Comparison of ENCODE assay signal across 8 mouse cellular contexts in genomic region chr4:134371316-134371855, GRCm38 (mm10). TPM values are rescaled to one million over a fixed set of nuclear protein-coding genes. Genes with fewer than 3 reads are reported as not detected.
A peak's percentile ranks its signal among the peaks of the same experiment; 100 is the strongest.
DNase-seq lines count a peak whose midpoint lies in the region; ATAC-seq and TF ChIP-seq lines count a peak whose summit lies in the region.
"Had no signal": no experiment of that assay in that cellular context is flagged by ENCODE, and none has a peak within 500 bp of the region (broad histone marks: within the 10 kb centered on the region; RNA-seq: fewer than 3 reads in every experiment).

No protein-coding gene starts in this region.

- WGBS in lung, postnatal 0 days: under 1% methylated on average over 17 of the region's 17 CpGs
- WGBS in embryonic facial prominence, embryonic 15.5 days: 2% methylated on average over 17 of the region's 17 CpGs
- WGBS in hindbrain, embryonic 16.5 days: under 1% methylated on average over 17 of the region's 17 CpGs
- WGBS in midbrain, postnatal 0 days: under 1% methylated on average over 17 of the region's 17 CpGs

- H3K4me3 ChIP-seq in lung, postnatal 0 days (ENCODE audit: low read depth, low read length): peak overlapping the region; percentile 22; the same call in 1 of the 2 replicates
- H3K4me3 ChIP-seq in embryonic facial prominence, embryonic 15.5 days (replicated peaks): peak overlapping the region; percentile 54
- peak overlapping the region; percentile 63 for H3K4me3 ChIP-seq in hindbrain, embryonic 16.5 days (ENCODE audit: low read length)
- H3K4me3 ChIP-seq in midbrain, postnatal 0 days (ENCODE audit: low read depth, low read length): peak overlapping the region; percentile 49

- peak overlapping the region; percentile 81 for H3K4me2 ChIP-seq in lung, postnatal 0 days (replicated peaks; ENCODE audit: low read depth, low read length)
- peak overlapping the region; percentile 98 for H3K4me2 ChIP-seq in embryonic facial prominence, embryonic 15.5 days (replicated peaks)
- H3K4me2 ChIP-seq in hindbrain, embryonic 16.5 days (ENCODE audit: low read length): peak overlapping the region; percentile 100
- peak overlapping the region; percentile 99 for H3K4me2 ChIP-seq in midbrain, postnatal 0 days (ENCODE audit: low read depth, low read length, poor library complexity, severe bottlenecking)

- TF ChIP-seq CTCF in lung, postnatal 0 days (IDR thresholded peaks at IDR 0.05): no peak
- no peak for TF ChIP-seq CTCF in midbrain, postnatal 0 days (IDR thresholded peaks at IDR 0.05)

- TF ChIP-seq EP300 in lung, postnatal 0 days (IDR thresholded peaks at IDR 0.05): no peak

- no peaks in the 10 kb centered on the region for H3K36me3 ChIP-seq in lung, postnatal 0 days (ENCODE audit: insufficient read depth, low read length)
- no peaks in the 10 kb centered on the region for H3K36me3 ChIP-seq in embryonic facial prominence, embryonic 15.5 days
- H3K36me3 ChIP-seq in hindbrain, embryonic 16.5 days (ENCODE audit: control insufficient read depth, insufficient read depth, low read length): no peaks in the 10 kb centered on the region
- no peaks in the 10 kb centered on the region for H3K36me3 ChIP-seq in midbrain, postnatal 0 days (ENCODE audit: insufficient read depth, low read length)

- no peak overlapping the region for H3K27ac ChIP-seq in lung, postnatal 0 days (ENCODE audit: low read length)
- no peak overlapping the region for H3K27ac ChIP-seq in embryonic facial prominence, embryonic 15.5 days (replicated peaks)
- no peak overlapping the region for H3K27ac ChIP-seq in hindbrain, embryonic 16.5 days (ENCODE audit: low read depth, low read length)
- no peak overlapping the region for H3K27ac ChIP-seq in midbrain, postnatal 0 days (ENCODE audit: low read depth, low read length)

- H3K9me3 ChIP-seq in lung, postnatal 0 days (ENCODE audit: low read length): no peaks in the 10 kb centered on the region
- no peaks in the 10 kb centered on the region for H3K9me3 ChIP-seq in embryonic facial prominence, embryonic 15.5 days (replicated peaks)
- H3K9me3 ChIP-seq in hindbrain, embryonic 16.5 days (ENCODE audit: control insufficient read depth, low read length): no peaks in the 10 kb centered on the region
- H3K9me3 ChIP-seq in midbrain, postnatal 0 days (ENCODE audit: low read length): no peaks in the 10 kb centered on the region

- no peak overlapping the region for H3K9ac ChIP-seq in lung, postnatal 0 days (replicated peaks; ENCODE audit: low read depth)
- peak overlapping the region; percentile 21; the same call in 1 of the 2 replicates for H3K9ac ChIP-seq in embryonic facial prominence, embryonic 15.5 days
- H3K9ac ChIP-seq in hindbrain, embryonic 16.5 days (ENCODE audit: low read depth, low read length): peak overlapping the region; percentile 45; the same call in 1 of the 2 replicates
- H3K9ac ChIP-seq in midbrain, postnatal 0 days (replicated peaks; ENCODE audit: low read length, poor library complexity, severe bottlenecking): no peak overlapping the region; the same call in 1 of the 2 replicates

- no peak for ATAC-seq in lung, postnatal 0 days
- no peak for ATAC-seq in embryonic facial prominence, embryonic 15.5 days (ENCODE audit: insufficient number of reproducible peaks, low FRiP score, low TSS enrichment, low read depth)
- no peak for ATAC-seq in hindbrain, embryonic 16.5 days
- no peak for ATAC-seq in midbrain, postnatal 0 days (ENCODE audit: low FRiP score)

- DNase-seq in lung, postnatal 0 days (ENCODE audit: low spot score): no peak
- DNase-seq in lung, postnatal 4 days: no peak
- no peak for DNase-seq in midbrain, postnatal 0 days (ENCODE audit: low spot score)
- DNase-seq in MN1 (ENCODE audit: low spot score): no peak
- no peak for DNase-seq in ovary, postnatal 14 days (ENCODE audit: low spot score)

- peaks cover 7% of the 10 kb centered on the region for H3K4me1 ChIP-seq in lung, postnatal 0 days (ENCODE audit: insufficient read depth, low read depth, low read length)
- peaks cover 32% of the 10 kb centered on the region for H3K4me1 ChIP-seq in embryonic facial prominence, embryonic 15.5 days
- peaks cover 19% of the 10 kb centered on the region for H3K4me1 ChIP-seq in hindbrain, embryonic 16.5 days (ENCODE audit: control insufficient read depth, insufficient read depth, low read depth, low read length)
- peaks cover 12% of the 10 kb centered on the region for H3K4me1 ChIP-seq in midbrain, postnatal 0 days (ENCODE audit: insufficient read depth, low read length)

- peaks cover 16% of the 10 kb centered on the region for H3K27me3 ChIP-seq in lung, postnatal 0 days (replicated peaks; ENCODE audit: insufficient read depth, low read length)
- H3K27me3 ChIP-seq in embryonic facial prominence, embryonic 15.5 days: peaks cover 35% of the 10 kb centered on the region
- peaks cover 33% of the 10 kb centered on the region for H3K27me3 ChIP-seq in hindbrain, embryonic 16.5 days (replicated peaks; ENCODE audit: control insufficient read depth, insufficient read depth, low read length)
- peaks cover 28% of the 10 kb centered on the region for H3K27me3 ChIP-seq in midbrain, postnatal 0 days (ENCODE audit: insufficient read depth, low read length)

RNA-seq across cellular contexts. Expression of gene Extl1, which starts 12.3 kb away (rescaled TPM):
- polyA plus RNA-seq in lung, postnatal 0 days (2015; fragmentation: Nextera tagmentation; extraction: Ambion mirVana): 0.82 and 1.3 TPM in 2 replicates
- 4.1 and 4.5 TPM in 2 replicates for polyA plus RNA-seq in embryonic facial prominence, embryonic 15.5 days (2015; fragmentation: Nextera tagmentation; extraction: Ambion mirVana)
- 0.65 and 0.66 TPM in 2 replicates for polyA plus RNA-seq in hindbrain, embryonic 16.5 days (2015; fragmentation: Nextera tagmentation; extraction: Ambion mirVana)
- total RNA-seq in midbrain, postnatal 0 days (2014; rRNA removed): 2.1 and 2.2 TPM in 2 replicates
- 0.79 and 1.2 TPM in 2 replicates for polyA plus RNA-seq in midbrain, postnatal 0 days (2015; fragmentation: Nextera tagmentation; extraction: Ambion mirVana)

RNA-seq across cellular contexts. Expression of gene Pafah2, which starts 24.7 kb away (rescaled TPM):
- polyA plus RNA-seq in lung, postnatal 0 days (2015; fragmentation: Nextera tagmentation; extraction: Ambion mirVana): 14.1 and 16.2 TPM in 2 replicates
- 15.7 and 17.7 TPM in 2 replicates for polyA plus RNA-seq in embryonic facial prominence, embryonic 15.5 days (2015; fragmentation: Nextera tagmentation; extraction: Ambion mirVana)
- 7.8 and 8.5 TPM in 2 replicates for polyA plus RNA-seq in hindbrain, embryonic 16.5 days (2015; fragmentation: Nextera tagmentation; extraction: Ambion mirVana)
- total RNA-seq in midbrain, postnatal 0 days (2014; rRNA removed): 8.3 and 11.6 TPM in 2 replicates
- polyA plus RNA-seq in midbrain, postnatal 0 days (2015; fragmentation: Nextera tagmentation; extraction: Ambion mirVana): 5.7 and 6.7 TPM in 2 replicates

RNA-seq across cellular contexts. Expression of gene Slc30a2, which starts 28.4 kb away (rescaled TPM):
- polyA plus RNA-seq in lung, postnatal 0 days (2015; fragmentation: Nextera tagmentation; extraction: Ambion mirVana): 0.79 and 1.1 TPM in 2 replicates
- polyA plus RNA-seq in embryonic facial prominence, embryonic 15.5 days (2015; fragmentation: Nextera tagmentation; extraction: Ambion mirVana): 1.6 and 2.3 TPM in 2 replicates
- 0.17 and 0.25 TPM in 2 replicates for polyA plus RNA-seq in hindbrain, embryonic 16.5 days (2015; fragmentation: Nextera tagmentation; extraction: Ambion mirVana)
- not detected in 2 replicates for total RNA-seq in midbrain, postnatal 0 days (2014; rRNA removed)
- 0.17 and 0.21 TPM in 2 replicates for polyA plus RNA-seq in midbrain, postnatal 0 days (2015; fragmentation: Nextera tagmentation; extraction: Ambion mirVana)

RNA-seq across cellular contexts. Expression of gene Trim63, which starts 56.5 kb away (rescaled TPM):
- polyA plus RNA-seq in lung, postnatal 0 days (2015; fragmentation: Nextera tagmentation; extraction: Ambion mirVana): 0.75 and 1.3 TPM in 2 replicates
- polyA plus RNA-seq in embryonic facial prominence, embryonic 15.5 days (2015; fragmentation: Nextera tagmentation; extraction: Ambion mirVana): 6.3 and 9.4 TPM in 2 replicates
- polyA plus RNA-seq in hindbrain, embryonic 16.5 days (2015; fragmentation: Nextera tagmentation; extraction: Ambion mirVana): 0.76 and 1.2 TPM in 2 replicates
- 1.5 and 2.0 TPM in 2 replicates for total RNA-seq in midbrain, postnatal 0 days (2014; rRNA removed)
- polyA plus RNA-seq in midbrain, postnatal 0 days (2015; fragmentation: Nextera tagmentation; extraction: Ambion mirVana): 0.49 and 0.73 TPM in 2 replicates
- total RNA-seq: layer of hippocampus, adult 8-10 months had no signal

Comparison
In these comparisons a context has a peak if more than half of its experiments do, and no peak if none do; other contexts are left out.
1. H3K9ac ChIP-seq: peak in embryonic facial prominence, embryonic 15.5 days (single experiment) and hindbrain, embryonic 16.5 days (single experiment); none in lung, postnatal 0 days (single experiment) and midbrain, postnatal 0 days (single experiment).
2. Peak in every context shown above with its lines, with median percentiles within 50 percentile points of each other: H3K4me2 ChIP-seq and H3K4me3 ChIP-seq.